Mouse (Mus musculus) cerebellum, adult 8-10 months (tissue): ENCODE measurements around the gene Col11a2.
"Not testable (repeated sequence)": the region's sequence is repeated elsewhere in the genome, so short reads cannot be mapped to it uniquely, and the experiment has no call there.

Experiments
- DNase-seq: peaks from one replicate; pipeline ENCODE4 v3.0.0; 2022

The Col11a2 gene

DNA sequence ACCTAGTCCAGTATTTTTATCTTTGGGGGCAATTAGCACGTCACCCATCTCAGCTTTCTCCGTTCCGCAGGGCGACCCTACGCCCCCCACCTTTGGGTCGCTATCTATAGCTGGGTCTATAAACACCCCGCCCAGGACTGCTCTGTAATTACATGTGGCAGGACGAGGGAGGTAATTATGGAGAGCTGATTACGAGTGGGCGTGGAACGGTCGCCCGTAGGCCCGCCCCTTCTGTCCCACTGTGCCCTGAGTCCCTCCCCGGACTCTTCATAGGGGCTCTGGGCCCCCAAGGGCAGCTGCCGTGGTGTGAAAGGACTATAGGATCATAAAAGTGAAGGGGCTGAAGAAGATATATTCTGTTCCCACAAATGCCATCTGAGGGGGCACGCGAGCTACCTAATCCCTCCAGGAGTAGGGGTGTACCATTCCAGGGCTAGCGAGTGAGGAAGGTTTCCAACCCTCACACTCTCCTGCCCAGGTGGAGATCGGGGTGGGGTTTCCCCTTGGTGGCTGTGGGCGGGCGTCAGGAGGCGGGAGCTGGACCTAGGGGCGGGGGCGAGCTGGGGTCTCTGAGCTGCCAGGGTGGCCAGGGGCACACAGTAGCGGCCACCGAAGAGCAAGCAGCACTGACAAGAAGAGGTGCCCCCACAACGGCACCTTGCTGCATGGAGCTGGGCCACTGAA lies at the start of gene Col11a2:
TSS of gene Col11a2 (plus strand) at position 560 of the 684 bp plus-strand sequence.
- DNase-seq, result peak; percentile 19

DNA sequence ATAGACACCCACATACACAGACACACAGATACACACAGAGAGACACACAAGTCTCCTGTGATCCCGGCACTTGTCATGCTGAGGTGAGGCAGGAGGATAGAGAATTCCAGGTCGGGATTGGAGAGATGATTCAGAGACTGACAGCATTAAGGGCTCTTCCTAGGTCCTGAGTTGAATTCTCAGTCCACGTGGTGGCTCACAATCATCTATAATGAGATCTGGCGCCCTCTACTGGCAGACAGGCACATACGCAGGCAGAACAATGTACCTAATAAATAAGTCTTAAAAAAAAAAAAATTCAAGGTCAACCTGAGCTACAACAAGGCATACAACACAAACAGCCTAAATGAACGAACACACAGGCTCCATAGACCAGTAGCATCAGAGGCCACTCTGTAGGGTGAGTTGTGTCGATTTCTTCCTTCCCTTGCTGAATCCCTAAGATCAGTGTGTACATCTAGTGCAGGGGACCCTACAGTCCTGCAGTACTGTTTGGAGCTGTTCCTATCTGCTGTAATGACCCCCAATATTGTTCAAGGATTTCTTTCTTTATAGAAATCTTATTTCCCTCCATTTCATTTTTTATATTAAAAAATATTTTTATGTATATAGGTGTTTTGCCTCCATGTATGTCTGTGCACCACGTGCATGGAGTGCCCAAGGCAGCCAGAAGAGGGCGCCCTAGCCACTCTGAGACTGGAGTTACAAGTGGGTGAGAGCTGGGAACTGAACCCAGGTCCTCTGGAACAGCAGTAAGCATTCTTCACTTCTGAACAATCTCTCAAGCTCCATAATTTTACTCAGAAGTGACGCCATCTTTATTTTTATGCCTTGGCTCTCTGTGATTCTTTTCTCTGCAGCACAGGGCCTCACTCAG lies 47.2 kb upstream of the Col11a2 start:
- peak; percentile 47 for DNase-seq

DNA sequence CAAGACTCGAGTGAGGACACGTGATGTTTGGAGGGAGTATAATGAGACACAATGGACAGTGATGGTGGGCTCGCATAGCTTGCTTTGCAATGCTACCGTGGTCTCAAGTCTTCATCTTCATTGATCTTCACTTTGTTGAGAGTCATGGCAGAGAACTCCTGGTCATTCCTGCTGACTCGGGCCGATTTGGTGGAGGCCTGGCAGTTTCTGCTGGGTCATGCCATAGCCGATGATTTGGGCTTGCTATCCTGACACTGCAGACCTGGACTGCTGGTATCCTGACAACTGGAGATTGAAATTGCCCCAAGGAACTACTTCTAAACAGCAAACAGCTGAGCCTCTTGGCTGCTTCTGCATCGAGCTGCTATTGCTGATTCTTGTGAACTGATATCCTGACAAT lies 44.3 kb upstream of the Col11a2 start:
- no peak for DNase-seq

DNA sequence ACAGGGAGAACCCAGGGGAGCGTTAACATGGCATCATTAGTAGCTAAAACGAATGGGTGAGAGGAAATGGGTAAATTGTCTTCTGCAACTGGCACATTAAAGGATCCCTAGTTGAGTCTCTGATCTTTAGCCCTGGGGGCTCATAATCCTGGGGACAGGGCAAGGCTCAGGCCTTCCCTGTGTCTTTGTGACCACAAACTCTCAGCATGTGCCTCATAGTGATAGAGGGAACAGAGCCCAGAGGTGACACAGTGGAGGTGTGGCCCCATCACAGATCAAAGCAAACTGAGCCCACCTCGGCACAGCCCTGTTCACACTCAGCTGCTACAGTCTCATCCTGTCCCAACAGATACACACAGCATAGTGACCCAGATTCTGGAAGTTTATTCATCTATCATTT lies 43.6 kb upstream of the Col11a2 start:
- DNase-seq, result no peak

DNA sequence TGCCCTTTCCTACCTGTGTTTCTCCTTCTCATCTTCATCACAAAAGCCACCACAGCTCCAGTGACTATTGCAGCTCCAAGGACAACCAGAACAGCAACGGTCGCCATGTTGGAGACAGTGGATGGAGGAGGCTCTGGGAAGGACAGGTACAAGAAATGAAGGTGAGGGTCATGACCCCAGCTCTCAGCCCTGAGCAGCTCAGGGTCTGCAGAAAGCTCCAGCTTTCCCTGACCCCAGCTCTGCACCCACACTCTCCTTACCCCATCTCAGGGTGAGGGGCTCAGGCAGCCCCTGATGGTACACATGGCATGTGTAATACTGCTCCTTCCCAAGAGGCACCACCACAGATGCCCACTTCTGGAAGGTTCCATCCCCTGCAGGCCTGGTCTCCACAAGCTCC lies 42.2 kb upstream of the Col11a2 start:
- DNase-seq, result not testable (repeated sequence)

DNA sequence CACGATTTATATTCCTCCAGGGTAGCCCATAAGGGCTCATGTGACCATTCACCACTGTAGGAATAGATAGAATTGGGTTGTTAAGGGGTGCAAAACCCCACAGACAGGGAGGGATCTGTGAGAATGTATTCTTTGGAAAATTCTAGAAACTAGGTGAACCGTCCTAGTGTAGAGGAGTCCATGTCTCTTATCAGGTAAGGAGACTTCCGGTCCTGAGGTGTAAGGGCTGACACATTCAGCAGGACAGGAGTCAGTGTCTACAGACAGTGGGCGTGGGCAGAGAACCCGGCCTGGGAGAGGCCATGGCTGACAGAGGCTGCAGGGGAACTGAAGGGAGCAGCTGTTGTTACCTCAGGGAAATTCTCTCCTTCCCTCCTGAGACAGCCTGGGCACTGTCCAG lies 40.5 kb upstream of the Col11a2 start:
- not testable (repeated sequence) for DNase-seq

DNA sequence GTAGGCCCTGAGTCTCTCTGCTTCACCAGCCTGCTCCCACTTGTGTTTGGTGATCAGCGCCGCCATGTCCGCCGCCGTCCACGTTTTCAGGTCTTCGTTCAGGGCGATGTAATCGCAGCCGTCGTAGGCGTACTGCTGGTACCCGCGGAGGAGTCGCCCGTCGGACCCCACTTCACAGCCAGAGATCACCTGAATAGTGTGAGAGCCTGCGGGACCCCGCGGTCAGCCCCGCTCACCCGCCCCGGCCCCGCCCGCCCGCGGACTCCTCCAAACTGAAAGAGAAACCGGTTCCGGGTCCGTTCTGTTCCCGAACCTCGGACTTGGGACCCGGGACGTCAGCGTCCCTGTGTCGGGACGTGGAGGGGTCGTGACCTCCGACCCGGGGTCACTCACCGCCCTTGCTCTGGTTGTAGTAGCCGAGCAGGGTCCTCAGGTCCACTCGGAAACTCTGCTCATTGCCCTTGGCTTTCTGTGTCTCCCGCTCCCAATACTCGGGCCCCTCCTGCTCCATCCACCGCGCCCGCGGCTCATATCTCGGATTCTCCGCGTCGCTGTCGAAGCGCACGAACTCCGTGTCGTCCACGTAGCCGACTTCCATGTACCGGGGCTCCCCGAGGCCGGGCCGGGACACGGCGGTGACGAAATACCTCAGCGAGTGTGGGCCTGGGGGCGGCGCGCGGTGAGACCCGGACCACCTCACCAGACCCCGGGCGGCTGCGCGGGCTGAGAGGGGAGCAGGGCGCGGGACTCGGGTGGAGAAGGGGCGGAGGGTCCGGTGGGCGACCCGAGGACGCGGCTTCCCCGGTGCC lies 39.7 kb upstream of the Col11a2 start:
- peak; percentile 5 for DNase-seq

DNA sequence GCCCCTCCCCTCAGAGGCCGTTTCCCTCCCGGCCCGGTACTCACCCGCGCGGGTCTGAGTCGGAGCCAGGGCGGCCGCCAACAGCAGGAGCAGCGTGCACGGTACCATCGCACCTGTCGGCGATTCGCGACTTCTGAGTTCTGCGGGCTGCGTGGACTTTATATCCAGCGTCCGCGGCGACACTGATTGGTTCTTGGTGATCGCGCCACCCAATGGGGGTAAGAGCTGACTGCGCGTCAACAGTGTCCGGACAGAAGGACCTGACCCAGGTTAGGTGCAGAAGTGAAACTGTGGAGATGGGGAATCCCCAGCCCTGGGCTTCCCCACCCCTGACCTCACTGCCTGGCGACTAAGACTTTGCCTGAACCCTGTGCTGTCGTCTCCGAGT lies 39.1 kb upstream of the Col11a2 start, which contains the start of gene H2-K1:
TSS of gene H2-K1 (minus strand) at position 198 of the 388 bp plus-strand sequence.
- peak; percentile 60 for DNase-seq

DNA sequence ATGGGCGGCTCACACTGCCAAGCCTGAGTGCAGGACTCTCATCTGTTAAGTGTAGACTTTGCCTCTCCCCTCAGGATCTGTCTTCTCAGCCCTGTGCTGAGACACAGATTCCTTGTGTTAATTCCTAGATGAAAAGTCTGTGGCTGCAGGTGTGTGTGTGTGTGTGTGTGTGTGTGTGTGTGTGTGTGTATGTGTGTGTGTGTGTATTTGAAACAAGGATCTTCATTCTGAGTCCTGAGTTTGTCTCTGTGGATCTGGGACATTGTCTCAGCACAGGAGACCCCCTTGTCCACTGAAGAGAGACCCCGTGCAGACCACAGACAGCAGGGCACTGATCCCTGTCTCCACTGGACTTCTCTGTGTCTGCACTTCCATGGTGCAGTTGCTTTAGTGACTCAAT lies 38.4 kb upstream of the Col11a2 start:
- not testable (repeated sequence) for DNase-seq

DNA sequence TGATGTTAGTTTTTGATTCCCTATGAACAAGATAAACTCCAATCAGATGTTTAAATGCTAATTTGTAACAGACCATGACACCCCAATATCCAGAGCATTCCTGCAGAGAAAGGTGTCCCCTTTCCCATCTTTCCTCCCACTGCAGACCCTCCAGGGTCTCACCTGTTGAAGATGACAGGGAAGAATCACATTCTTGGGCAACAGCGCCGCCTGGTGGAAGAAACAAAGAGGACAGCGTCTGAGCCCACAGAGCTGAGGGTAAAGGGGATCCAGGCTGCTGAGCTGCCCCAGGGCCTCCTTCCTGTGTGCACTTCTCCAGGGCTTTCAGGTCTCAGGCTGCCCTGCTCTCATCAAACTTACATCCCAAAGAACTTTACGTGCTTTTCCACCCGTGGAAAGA lies 35.8 kb upstream of the Col11a2 start:
- DNase-seq, result peak; percentile 19

DNA sequence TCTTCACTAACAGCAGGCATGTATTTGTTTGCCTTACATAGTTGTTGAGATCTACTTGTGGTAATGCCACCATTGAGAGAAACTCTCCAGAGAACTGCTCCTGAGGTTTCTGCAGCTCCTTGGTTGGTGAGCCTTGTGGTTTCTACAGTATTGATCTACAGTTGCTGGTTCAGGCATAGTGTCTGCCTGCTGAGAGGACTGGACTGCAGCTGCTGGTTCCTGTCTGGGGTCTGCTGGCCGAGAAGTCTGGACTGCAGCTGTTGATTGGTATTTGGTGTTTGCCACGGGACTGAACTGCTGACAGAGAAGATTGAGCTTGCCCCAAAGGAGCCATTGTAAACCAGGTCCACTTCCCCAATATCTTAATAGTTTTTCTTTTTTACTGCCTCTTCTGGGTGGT lies 32.7 kb upstream of the Col11a2 start:
- DNase-seq, result no peak

DNA sequence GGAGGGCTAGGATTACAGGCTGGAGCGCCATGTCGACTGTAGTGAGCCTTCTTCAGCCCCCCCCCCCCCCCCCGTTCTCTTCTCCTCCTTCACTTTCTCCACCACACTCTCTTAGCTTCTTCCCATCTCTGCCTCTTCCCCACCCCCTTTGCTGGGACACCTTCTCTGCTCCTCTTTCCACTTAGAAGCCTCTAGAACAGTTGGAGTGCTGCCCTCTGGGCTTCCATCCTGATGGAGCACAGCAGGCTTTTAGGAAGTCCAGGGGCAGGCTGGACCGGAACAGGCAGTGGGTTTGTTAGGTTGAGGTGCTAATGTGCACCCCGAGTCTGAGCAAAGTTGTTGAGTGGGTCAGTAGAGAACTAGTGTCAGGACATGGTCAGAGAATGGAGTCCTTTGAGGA lies 29.1 kb upstream of the Col11a2 start:
- DNase-seq, result no peak

DNA sequence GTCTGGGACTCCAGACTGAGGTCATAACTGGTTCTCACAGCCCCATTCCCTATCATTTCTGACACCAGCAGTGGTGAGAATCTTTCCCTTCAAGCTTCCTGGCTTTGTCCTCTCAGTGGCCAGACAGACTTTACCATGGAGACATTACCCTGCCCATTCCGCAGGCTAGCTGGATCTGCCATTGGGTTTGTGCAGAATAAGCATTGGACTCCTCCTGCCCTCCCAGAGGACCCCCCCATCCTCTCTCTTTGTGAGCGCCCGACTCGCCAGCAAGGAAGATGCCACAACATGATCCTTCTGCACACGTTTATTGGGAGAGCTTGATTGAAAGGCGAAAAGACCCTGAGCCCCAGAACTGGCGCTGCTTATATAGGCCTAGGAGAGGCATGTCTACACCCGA lies 25.8 kb upstream of the Col11a2 start:
- DNase-seq, result no peak

DNA sequence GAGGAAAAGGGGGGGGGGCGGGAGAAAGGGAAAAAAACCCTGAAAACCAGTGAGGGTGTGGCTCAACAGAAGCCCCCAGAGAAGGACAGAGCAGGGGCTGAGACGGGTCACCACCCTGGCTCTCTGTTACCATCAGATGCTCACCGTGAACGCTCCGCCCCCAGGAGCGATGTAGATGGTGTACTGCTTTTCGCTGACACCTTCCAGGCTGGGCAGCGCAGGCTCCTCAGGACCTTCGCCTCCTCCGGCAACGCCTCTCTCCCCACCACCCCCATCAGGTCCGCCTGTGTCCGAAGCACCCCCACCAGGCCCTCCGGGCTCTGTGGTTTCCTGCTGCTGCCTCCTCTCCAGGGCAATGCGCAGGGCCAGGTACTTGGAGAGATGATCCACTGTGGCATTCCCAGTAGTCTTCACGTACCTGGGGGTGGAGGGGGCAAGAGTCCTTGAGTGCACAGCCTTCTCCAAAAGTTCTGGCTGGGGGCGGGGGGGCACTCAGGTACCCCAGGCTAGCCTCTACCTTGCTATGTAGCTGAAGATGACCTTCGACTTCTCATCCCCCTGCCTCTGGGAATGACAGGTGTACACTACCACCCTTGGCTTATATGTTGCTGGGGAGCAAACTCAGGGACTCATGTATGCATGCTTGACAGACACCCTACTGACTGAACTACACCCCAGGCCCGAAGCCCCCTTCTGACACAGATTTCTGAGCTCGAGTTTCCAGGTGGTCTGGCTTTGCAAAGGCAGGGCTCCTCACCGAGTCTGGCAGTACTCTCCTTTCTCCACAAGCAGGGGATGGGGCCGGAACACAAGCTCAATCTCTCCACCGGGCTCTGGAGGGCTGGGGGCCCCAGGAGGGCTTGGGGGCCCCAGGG lies 17.5 kb upstream of the Col11a2 start:
- peak; percentile 11 for DNase-seq

DNA sequence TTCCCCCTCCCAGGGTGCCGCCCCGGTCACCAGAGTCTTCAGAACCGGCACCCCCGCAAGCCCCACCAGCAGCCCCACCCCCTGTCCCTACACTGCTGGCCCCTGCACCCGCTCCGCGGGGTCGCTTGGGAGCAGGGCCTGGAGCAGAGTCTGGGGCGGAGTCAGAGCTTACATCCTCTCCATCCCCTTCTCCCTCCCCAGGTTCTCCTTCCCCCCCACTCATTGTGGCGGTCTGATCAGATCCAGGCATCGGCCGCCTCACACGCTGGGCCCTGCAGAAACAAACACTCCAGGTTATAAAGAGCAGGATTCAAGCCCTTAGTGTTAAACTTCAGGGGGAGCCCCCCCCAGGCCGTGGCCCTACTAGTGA lies 16.8 kb upstream of the Col11a2 start:
- peak; percentile 18 for DNase-seq

DNA sequence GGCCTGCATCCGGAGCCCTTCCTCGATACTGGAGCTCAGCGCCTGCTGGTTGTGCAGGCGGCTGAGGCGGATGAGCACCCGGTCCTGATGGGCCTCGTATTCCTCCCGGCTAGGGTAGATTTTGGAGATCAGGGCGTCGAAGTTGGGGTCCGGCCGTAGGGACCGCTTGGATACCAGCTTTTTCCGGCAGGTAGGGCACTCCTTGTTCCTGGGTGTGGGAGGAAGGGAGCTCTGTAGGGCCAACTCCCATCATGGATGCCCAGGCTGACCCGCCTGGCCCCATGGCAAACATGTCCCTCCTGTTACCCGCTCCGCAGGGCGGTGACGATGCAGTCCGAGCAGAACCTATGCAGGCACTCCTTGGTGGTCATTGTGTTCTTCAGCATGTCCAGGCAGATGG lies 16.2 kb upstream of the Col11a2 start:
- peak; percentile 15 for DNase-seq

DNA sequence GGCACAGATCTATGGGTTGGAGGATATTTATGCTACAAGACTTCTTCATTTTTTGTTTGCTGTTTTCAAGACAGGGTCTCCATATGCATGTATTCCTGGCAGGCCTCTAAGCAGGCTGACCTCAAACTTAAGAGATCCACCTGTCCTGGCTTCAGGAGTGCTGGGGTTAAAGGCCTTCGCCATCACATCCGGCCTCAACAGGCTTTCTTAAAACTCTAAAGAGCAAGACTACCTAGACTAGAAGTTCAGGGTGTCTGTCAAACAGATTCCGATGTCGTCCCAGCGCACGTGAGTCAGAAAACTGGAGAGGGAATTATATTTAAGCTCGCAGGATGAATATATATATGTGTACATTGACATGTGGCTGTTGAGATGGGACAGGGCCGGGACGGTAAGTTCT lies 15.6 kb upstream of the Col11a2 start:
- DNase-seq, result peak; percentile 7

DNA sequence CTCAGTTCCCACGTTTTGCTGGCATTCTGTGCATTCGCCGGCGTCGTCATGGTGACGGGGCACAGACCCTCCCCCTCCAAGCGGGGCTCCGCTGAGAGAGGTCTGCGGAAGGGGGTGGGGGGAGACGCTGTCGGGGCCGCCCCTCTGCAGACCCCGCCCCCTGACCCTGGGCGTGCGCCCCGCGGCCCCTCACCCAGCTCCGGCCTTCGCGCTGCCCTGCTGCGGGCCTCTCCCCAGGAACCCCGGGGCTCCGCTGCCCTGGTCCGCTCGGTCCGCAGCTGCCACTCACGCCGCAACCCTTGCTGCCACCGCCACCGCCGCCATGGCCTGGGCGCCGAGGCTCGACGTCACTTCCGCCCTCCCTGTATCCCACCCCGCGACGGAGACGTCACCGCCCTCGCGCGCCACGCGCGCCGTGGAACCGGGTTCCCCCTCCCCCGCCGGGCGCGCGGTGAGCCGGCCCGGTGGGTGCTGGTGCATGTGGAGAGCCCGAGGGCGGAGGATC lies 14.9 kb upstream of the Col11a2 start, which contains the start of gene Ring1:
TSS of gene Ring1 (minus strand) at position 364 of the 505 bp plus-strand sequence.
- peak; percentile 87 for DNase-seq

DNA sequence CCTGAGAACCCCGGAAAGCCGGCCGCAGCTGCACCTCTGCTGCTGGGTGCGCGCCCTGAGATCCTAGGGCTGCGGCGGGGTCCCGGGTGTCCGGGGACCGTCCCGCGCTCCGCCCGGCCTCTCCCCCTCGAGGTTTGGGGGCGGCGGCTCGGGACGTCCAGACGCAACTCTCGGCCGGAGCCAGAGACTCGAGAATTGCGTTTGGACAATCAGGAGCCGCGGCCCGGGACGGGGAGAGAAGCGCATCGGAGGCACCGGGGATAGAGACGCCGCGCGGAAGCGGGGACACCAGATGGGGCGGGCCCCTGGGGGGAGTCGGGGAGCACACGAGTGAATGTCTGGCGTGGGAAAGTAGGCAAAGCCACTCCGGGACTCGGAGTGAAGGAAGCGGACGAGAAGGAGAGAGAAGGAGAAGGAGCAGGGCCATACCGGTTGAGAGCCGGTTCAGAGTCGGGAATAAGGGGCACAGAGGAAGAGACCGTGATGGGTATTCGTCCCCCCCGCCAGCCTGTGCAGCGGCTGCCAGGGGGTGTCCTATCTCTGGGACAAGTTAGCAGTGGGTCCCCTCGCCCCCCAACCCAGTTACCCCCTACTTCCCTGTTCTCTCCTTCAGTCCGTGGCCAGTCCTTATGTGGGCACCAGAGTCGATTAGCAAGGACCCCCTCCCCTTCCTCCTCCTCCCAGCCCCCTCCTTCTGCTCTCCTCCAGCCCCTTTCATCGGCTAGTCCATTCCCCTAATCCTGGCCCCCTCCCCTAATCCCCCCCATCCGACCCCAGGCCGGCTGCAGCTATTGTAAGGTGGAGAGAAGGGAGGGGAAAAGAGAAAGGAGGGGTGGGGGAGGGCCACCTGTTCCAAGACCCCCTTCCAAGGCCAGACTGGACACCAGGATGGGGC lies 14.1 kb upstream of the Col11a2 start:
- DNase-seq, result peak; percentile 35

DNA sequence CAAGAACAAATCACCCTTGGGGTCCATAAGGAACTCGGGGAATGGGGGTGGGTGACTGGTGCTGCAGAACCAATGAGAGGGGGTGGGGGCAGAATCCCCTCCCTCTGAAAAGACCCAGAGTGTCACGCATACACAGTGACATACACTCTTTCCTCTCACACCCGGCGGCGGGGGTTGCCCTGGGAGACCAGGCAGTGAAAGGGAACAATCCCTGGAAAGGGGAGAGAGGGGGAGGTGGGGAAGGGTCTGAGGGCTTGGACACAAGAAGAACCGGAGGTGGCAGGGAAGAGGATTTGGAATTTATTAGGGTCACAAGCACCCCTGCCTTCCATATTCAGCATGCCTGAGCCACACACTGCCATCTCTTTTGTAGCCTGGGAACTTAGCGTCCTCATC lies 13.5 kb upstream of the Col11a2 start:
- DNase-seq, result peak; percentile 32

DNA sequence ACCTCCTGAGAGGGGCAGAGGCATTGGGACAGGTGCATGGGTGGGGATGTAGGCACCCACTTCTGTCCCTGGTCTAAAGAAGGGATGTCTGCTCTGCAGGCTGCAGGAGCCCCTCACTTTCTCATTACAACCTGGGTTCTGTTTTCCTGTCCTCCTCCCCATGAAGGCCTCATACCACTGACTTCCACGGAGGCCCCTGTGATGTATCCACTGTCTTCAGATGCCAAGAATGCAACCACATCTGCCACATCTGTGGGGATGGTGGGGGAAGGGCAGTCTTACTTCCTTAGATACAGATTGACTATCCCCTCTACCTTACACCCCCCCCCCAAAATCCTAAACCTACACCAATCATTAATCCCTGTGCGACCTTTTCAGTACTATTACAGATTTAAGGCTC lies 13.0 kb upstream of the Col11a2 start:
- no peak for DNase-seq
